Mouse (Mus musculus) naive thymus-derived CD4-positive, alpha-beta T cell, adult 2 months (primary cell): ENCODE measurements around the gene Jazf1.
A peak's percentile ranks its signal among the peaks of the same experiment; 100 is the strongest.

Experiments
- DNase-seq: peaks from one replicate; pipeline ENCODE4 v3.0.0-alpha.2; 2011; ENCODE audit warnings: low read depth

Gene Jazf1

DNA sequence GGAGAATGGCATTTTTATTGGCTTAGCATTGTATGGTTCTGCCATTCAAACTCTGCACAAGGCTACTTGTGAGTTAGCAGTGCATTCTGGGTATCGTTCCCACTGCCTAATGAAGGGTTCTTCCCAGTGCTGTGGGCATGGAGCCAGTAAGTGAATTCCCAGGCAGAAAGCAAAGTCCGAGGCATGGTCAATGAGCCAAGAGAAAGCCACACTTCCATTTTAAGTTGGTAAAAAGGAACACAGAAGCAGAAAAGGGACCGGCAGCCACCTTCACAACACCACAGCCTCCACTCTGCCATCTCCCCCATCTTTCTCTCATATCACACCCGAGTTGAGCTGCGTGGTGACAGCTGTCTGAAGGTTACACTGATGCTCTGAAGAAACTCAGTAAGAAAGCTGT lies 217.4 kb downstream of the Jazf1 start:
- DNase-seq: no peak

DNA sequence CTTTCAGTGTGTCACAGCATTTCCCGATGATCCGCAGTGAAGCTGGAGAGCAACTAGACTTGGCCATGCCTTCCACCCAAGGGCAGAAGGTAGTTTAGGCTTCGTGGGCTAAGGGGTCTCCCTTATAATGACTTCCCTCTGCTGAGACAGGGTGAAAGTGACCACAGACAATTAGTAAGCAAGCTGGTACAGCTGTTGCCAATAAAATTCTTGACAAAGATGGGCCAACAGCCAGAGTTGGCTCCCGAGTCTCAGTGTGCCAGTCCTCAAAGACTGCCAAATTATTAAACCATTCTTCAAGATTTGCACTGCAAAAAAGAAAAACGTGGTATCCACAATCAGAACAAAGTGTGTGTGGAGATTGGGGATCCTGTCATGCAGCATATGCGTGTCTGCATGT lies 220.2 kb downstream of the Jazf1 start:
- no peak for DNase-seq

DNA sequence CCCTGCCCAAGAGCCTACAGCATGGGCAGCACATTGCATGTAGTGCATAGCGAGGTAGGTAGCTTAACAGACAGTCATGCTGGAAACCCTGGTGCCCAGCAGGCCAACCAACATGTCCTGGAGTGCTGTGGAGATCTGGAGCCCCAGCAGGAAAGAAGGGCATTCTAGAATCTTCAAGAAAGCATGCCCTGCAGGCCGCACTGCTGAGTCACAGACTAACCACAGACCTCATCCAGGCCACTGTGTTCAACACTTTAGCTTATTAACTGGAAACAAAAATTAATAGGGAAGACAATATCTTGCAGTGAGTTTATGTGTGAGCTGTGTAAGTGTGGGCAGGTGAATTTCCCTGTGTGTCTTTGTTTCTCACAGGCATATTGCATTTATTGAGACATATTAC lies 222.1 kb downstream of the Jazf1 start:
- DNase-seq: no peak

DNA sequence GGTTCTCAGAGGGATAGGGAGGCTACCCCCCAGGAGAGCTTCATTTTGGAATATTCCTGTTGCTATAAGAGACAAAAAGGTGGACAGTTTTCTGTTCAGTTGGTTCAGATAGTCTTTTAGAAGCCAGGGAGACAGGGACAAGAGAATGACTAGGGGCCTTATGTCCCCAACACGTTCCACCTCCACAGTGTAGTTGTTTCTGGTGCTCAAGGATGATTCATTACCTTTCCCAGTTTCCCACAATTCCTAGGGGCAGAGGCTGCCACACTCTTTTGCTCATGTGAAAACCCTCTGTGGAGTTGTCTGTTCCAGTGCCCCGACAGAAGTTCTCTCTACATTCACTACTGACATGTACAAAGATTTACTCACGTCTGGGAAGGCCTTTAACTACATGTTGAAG lies 223.7 kb downstream of the Jazf1 start:
- no peak for DNase-seq

DNA sequence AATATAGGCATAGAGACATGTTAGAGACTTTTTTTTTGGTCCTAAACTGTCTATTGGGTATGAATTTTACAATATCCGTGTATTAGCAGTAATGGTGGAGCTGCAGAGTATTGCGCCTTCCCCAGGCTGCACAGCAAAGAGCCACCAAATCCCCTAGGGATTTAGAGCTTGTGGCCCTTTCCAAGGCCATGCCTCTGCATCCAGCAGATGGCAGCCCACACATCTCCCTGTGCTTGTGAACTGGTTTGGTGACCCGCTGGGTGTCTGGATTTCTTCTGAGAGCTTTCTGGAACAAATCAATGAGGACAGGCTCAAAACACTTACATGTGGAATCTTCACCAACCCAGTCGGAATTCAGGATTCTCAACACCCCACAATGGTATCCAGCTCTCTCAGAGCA lies 225.4 kb downstream of the Jazf1 start:
- DNase-seq: no peak

DNA sequence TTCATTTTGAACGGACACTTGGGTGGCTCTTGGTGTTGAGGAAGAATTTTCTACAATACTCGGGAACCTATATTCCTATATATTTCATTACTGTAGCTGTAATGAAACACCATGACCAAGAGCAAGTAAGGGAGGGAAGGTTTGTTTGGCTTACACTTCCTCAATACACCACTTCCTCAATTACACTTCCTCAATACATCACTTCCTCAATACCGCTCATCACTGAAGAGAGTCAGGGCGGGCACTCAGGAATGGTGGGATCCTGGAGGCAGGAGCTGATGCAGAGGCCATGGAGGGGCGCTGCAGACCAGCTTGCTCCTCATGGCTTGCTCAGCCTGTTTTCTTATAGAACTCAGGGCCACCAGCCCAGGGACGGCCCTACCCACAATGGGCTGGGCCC lies 225.8 kb downstream of the Jazf1 start:
- peak; percentile 12 for DNase-seq

DNA sequence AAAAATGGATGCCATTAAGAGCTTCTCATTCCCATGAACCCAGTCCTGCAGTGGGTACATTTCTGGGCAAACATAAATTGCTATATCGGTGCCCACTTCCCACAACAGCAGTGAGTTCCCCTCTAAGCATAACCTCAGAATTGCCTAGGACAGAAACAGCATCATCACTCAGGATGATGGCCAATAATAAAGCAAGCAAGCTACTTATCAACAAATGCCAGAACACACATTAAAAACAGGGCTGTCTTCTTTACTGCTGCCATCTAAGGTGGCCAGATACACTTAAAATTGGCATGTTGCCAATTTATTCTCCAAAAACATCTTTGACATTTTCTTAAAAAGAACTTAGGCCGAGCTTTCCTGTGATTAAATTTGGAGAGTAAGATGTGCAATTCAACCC lies 226.8 kb downstream of the Jazf1 start:
- DNase-seq: no peak

DNA sequence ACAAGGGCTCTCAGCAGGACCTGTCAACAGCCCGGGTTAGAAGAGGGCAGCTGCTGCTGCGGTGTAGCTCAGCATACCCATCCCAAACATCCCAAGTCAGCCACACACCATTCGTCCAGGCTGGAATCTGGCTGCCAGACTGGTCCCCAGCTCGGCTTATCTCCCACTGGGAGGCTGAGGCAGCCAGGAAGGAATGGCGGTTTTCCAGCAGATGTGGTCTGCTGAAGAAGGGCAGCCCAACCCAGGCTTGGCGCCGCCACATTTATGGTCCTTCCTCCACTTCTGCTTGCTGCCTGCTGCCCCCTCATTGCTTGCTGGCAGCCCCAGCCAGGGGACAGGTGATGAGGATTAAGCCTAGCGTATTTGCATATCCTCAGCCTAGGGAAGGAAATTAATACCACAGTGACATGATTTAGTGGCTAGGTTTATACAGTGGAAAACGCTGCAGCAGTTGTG lies 227.8 kb downstream of the Jazf1 start:
- DNase-seq: no peak

DNA sequence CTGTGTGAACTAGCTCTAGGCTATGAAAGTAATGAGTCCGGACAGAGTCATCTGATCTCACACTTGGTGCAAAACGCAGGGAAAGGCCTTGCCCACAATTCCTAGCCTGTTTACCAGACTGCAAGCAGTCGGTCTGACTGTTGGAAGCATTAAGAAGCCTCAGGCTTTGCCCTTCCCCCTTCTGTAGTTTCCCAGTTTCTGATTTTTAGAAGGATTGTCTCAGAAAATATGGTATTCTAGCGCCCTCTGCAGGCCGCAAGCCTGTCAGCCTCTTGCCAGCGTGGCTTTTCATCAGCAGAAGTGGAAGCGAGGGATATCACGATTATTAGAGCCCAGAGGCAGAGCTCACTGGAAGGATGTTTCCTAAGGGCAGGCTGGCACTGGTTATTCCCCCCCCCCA lies 229.7 kb downstream of the Jazf1 start:
- DNase-seq: peak; percentile 70

DNA sequence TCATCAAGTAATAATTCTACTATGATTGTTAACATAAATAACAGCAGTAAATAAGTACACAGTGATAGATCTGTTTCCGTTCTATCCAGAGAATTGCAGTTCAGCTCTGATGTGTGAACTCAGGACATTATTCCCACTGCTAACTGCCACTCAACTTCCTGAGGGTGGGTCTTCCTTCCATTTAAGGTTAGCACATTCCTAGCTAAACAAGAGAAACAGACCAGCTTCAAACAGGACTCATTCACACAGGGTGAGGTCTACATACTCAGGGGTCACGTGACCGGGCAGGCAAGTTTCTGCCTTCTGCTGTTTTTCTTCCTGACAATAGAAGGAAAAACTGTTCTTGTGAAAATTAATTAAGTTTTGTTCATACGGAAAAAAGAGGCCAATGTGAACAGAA lies 230.6 kb downstream of the Jazf1 start:
- DNase-seq: no peak

DNA sequence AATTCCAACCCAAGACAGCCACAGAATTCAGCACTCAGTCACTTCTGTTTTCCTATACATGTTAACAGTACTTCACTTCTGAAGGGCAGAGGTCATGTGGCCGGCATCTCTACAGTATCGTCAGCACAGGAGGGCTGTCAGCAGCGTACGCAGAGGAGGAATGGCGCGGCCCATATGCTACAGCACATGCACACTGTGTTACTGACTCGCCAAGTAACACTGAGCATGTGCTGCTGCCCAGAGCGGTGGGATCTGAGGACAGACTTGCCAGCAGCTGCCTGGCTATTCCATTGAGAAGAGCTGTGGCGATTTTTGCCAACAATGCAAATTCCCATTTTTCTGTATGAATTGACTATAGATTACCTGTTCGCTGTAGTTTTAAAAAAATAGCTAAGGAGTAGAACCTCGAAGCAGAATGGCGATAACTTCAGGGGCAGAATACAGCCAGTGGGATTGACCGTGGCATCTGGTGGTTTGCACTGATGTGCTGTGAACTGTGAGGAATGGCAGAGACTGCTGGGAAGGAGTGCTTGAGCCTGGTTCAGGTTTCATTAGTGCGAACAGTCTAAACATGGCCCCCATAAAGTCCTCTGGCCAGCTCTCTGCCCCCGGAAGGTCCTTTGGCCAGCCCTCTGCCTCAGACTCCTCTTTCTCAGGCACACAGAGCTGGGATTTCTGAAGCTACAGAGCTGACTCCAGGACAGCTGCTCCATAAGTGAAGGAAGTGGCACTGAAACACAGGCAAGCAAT lies 232.1 kb downstream of the Jazf1 start:
- no peak for DNase-seq

DNA sequence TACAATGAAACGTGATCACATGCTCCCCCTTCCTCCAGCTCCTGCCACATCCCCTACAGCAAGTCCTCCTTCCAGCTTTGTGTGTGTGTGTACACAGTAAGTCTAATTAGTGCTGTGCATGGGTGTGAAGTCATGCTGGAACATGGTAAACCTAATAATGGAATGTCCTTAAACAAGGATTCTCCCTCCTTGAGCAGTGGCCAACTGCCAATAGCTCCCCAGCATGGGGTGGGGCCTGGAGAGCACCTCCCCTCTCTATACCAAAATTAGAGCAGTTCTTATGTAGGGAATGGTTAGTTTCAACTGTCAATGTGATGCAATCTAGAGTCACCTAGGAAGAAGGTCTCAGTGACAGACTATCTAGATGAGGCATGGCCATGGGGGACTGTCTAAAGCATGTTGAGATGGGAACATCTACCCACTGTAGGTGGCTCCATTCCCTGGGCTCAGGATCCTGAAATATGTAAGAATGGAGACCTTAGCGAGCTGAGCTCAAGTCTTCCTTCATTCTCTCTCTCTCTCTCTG lies 240.6 kb downstream of the Jazf1 start:
- DNase-seq: no peak

DNA sequence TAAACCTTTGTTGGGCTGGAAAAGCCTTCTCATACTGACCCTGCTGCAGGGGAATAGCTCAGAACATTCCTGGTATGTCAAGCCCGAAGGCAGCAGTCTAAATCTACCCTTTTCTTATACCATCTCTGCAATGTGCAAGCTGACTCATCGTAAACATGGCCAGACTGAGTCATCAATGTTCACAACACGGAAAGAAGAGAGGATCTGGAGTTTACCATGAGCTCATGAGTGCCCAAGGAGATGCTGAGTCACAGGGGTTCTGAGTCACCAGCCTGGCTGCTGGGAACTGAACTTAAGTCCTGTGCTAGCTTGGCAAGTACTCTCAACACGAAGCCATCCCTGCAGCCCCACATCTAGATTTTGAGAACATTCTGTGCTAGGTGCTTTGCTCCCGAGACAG lies 242.9 kb downstream of the Jazf1 start:
- no peak for DNase-seq

DNA sequence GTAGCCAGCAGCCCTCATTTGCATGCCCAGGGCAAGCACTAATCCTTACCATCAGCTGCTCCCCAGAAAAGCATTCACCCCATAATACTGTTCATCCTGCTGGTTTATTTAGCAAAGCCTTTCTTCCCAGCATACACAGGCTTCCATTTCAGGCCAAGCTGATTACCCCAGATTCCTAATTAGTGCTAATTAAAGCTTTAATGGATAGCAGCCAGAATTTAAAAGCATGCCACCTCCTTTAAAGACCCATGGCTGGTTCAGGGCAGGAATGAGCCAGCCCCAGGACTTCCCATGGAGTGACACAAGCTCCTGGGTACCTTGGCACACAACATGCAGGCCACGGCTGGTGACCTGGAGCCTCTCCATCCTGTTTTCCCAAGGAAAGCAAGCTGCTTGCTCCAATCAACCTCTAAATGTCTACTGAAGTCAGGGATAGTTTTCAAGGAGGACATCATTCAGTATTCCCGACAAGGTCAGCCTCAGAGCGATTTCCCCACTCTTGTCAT lies 243.4 kb downstream of the Jazf1 start:
- no peak for DNase-seq

DNA sequence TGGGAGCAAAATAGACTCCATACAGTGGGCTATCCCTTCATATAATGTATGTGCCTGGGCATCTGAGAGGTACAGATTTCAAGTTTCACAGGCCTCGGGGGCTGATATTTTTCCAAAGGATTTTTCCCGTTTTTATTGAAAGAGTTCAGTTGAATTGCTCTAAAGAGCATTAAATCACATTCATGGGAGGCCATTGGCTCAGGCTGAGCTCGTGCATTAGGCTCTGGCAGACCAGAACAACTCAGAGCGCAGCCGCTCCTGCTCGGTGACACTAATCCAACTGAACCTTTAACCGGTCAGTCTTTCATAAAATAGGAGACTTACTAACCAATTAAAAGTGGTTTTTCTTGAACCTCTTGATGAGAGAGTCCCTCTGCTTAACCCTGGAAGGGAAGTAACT lies 245.4 kb downstream of the Jazf1 start:
- DNase-seq: no peak

DNA sequence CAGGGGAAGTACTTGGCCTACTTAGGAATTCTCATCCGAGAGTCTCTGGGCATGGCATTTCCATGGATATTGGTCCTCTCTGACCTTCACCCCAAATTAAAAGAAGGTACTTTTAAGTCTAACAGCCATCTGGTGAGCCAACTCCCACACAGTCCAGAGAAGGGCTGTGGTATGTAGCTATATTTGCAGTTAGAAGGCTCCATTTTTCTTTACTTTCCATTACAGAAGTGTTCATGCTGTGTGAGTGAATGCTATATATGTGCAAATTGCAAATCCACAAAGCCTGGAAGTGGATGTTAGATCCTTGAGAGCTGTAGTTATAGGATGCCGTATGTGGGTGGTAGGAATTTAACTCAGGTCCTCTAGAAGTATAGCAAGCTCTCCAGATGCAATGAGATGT lies 245.8 kb downstream of the Jazf1 start:
- no peak for DNase-seq

DNA sequence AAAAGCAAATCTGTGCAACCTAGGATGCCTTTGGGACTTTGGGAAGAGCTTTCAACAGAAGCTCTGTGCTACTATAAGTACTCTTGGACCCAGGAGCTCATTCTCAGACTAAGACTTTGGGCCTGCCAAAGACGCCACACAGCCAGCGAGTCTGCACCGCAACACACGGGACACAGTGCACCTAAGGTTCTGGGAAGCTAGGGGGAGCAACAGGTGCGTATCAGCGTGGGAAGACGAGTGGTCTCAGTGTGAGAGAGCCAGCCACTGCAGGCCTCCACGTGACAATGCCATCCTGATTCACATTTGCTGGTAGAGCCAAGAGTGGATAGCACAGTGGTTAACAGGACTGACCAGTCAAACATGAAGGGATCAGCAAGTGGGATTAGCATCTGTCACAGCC lies 249.1 kb downstream of the Jazf1 start:
- DNase-seq: no peak

DNA sequence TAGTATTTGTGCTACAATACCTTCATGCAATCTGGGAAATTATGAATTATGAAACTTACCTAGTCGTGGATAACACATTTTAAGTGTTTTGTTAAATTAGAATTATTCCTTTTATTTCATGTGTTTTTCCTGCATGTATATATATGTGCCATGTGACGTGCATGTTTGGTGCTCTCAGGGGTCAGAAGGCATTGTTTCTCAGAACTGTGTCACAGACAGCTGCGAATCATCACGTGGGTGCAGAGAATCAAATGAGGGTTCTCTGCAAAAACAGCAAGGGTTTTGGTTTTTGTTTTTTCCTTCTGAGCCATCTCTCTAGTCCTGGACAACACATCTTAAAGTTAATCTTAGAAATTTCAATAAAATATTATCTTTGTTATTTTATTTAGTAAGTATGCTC lies 250.4 kb downstream of the Jazf1 start:
- no peak for DNase-seq

DNA sequence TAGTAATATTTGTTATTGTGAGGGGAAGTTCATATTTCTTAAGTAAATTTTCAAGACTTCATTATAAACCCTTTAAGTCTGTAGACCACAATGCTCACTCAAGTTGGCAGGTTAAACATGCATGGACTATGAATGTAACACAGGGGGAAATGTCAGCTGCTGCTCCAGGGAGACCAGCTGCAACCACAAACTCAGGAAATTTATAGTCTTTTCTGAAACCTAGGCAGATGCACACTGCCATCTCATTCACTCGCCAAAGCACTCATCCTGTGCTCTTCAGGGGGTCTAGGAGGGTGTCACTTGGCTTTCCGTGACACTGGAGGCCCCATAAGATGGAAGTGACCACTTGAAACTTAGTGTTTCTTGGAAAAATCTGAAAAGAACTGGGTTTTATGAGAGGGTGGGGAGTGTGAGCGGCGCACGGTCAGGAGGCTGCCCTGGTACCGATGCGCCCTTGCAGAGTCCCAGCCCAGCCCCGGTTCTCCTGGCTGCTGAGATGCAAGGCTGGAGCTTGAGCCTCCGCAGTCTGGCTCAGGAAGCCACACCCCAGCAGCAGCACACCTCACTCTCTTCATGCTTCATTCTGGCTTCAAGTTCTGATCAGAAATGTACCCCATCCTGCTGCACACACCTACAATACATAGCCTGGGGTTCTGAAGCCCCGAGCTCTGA lies 251.1 kb downstream of the Jazf1 start:
- DNase-seq: no peak

DNA sequence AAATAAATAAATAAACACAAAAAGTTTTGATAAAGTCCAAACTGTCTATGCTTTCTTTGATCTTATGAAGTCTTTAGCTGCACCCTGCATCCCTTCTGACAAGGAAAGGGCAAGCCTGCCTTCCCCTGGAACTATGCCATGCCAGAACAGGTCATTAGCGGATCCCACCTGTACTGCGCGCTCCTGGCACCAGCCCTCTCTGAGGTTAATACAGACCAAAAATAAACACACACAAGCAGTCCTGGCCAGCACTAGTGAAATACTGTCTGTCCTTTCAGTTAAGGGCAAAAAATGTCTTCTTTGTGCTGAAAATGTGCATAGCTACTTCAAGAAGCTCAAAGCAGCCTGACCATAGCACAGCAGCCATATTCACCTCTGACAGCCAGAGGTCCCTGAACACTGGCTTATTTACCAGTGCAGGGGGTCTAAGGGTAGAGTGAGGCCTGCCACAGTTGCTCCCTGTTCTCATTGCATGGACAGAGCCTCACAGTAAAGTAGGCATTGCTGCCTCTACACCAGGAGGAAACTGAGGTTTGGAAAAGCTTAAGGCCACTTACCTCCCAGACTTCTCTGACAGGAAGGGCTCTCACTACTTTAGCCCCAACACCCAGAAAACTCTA lies 263.1 kb downstream of the Jazf1 start:
- DNase-seq: no peak

DNA sequence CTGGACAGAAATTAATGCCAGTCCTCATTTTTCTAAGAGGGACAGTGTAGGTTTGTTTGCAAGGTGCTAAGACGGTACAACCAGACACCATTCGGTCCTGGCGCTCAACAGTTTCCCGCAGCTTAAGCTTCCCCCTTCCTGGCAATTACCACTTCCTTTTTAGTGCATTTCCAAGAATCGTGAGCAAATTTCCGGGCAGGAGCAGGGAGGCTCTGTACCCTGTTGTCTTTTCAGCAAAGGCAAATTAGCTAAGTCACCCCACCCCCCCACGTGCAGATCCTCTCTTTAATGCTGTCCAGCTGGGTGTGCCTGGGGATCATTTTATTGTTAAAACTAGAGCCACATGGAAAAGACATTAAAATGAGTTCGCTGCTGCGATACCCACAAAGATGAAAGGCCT lies 266.2 kb downstream of the Jazf1 start:
- DNase-seq: peak; percentile 2

DNA sequence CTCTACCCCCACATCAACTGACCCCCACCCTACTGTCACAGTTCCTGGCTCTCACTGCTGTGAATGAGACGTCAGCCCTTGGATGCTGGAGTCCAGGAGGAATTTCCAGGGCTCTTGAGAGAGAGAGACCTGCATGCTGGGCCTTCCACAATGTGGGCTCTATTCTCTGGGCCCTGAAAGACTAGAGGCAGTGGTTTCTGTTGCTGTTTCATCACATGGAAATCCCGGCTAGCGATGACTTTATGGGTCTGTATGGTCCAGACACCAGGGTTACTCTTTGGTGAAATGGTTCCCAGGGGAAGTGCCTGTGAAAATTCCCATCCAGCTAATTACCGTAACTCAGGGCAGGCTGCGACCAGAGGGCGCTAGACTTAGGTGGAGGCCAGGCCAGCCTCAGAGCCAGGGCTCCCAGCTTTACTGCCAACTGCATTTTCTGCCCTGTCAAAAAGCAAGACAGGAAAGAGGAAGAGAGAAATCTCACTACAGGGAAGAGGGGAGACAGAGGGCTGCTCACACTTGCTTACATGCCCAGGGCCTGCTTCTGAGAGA lies 271.1 kb downstream of the Jazf1 start:
- no peak for DNase-seq

DNA sequence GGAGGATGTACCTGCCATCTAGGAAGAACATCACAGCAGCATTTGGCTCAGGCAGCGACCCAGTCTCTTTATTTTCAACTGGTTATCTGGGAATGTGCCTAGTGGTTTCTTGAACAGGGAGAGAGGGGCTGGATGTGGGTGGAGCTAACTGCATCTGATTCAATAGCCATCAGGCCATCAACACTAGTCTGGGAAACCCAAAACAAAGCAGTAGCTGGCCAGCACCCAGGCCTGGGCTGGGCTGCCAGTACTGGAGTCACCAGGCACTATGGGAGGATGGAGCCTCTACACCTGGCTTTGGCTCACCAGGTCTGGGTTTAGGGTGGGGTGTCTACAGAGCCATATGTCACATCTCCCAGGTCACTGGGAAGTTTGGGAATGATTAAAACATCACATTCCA lies 271.7 kb downstream of the Jazf1 start:
- DNase-seq: no peak
